Mouse (Mus musculus): ENCODE measurements at regions not wholly inside any gene's neighbourhood (a gene's known extent, or its start where the extent isn't known, plus 50 kb on each side); places are given as distances from the start of the nearest gene placed in this dataset.

DNA sequence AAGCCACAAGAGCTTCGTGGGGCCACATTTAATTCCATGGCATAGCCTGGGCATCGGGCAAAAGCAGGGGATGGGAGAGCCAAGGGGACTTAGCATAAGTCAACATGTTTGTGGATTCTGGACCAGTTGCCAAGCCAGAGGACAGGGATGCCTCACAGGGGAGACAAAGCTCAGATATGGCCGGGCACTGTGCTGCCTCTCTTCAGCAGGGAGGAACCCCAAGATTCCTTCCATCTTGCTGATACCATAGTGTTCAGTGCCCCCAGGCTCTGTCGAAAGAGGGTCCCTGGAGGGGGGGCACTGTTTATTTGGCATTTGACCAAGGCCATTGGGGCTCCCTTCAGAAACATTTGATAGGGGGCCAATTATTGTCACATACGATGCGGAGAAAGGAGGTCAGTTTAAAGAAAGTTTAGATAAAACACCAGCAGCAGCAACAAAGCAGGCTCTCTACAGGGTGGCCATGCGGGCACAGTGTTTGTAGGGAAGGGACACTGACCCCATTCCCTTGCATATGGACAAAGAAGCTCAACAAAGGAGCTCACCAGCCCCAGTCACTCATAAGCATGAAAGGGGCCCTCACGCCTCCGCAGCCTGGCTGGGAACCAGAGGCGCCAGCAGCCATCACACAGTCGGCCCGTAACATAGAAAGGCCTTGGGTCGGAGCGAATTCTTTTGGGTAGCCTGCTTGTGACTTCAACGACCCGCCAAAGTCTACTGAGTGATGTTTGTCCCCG, 107.6 kb upstream of the 1700016C15Rik start:
- peak; percentile 84 for DNase-seq

DNA sequence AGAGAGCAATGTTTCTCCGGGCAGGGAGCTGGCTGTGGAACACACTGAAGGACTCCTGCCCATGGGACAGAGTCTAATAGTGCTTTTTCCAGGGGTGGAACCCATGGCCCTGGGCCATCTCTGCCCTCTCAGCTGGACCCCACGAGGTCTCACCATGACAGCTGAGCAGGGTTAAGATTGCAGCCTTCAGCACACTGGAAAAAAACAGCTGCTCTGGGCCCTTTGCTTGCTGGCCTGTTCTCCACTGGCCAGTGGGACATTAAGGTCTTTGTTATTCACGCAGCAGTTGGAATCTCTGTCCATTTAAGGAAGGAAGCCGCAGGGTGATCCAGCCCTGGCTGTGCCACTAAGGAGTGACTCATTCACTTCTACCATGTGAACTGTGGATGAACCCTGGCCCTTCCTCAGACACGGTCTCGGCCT, 106.3 kb upstream of the 1700016C15Rik start:
- peak; percentile 63 for DNase-seq

DNA sequence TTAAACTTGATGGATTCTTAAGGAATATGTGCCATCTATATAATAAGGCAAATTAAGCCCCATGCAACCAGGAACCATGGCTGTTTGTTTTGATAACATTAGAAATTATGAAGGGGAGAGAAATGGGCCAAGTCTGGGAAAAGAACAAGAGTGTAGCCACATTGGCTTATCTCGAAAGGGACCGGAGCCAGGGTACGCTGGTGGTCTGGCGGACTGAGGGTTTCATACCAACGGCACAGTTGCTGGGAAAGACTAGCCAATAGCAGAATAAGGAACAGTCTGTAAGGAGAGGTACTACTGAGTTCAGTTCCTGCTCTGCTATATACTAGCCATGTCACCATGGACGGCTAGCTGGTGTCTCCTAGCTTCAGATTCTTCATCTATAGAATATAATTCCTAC, 105.9 kb upstream of the 1700016C15Rik start:
- no peak for DNase-seq

DNA sequence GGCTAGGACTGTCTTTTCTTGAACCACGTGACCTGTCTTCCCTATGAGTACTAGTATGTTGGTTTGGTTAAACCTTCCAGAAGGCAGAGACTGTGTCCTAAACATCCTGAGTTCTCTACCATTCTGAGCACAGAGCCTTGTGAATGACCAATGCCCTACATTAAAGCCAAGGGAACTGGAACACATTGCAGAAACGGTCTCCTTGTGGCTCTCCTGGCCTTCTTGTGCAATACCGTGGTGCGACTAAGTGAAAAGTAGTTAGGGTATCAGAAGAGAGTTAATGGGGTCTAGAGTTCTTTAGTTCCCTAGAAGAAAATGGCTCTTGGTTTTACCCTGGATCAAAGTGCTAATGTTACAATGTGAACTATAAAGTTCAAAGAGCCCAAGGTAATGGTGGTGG, 101.8 kb upstream of the 1700016C15Rik start:
- DNase-seq = no peak

DNA sequence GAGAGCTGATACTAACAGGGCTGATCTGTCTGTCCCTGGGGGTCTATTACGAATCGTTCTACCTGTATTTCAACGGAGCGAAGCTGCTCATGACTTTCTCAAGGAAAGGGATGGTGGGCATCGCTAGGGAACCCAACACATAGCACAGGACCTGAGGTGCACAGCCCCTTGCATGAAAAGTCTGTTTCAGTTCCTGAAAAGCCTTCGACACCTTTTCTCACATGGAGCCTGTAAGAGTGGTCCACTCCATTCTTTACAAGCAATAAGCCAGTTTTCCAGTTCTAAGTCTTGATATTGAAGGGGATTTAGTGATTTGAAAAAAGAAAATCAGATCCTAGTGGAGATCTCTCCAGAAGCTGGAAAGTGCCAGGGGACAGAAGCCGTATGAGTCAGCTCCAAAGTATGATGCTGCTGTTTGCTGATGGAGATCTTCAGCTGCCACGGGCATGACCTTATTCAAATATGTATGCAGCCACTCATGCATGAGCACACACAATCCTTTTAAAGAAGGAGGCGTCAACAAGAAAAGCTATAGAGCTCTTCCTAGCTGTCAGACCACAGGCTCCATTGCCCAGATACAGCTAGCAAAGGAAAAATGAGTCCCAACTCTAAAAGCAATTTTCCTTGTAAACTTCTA, 95.5 kb upstream of the 1700016C15Rik start:
- peak; percentile 67 for DNase-seq

DNA sequence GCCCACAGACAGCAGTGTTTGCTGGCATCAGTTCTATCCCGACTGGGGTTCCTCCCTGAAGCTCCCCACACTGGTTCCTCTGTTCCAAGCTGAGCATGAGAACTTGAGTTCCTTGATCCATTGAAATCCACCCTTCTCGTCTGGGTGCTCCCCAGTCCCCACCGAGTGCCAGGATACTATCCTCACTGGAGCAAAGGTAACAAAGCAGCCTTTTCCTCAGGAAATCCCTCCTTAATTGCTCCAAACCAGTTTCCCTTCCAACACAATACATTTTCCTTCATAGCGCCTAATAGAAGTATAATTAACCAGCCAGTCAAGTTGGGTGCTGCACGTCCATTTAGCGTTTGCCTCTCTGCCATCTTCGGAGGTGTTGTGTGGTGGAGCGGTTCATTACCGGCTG, 92.6 kb upstream of the 1700016C15Rik start:
- no peak for DNase-seq

DNA sequence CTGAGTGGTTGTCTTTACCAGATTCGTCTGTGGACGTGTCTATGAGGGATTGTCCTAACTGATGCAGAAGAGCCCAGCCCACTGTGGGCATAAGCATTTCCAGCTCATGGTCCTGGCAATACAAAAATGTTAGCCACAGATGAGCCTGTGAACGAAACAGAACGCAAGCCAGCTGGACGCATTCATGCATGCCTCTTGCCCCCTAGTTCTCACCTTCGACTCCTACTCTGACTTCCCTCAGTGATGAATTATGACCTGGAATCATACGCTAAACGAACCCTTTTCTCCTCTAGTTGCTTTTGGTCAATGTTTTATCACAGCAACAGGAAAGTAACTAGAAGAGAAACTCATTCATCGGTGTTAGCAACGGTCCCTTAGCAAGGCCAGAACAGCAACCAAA, 91.2 kb upstream of the 1700016C15Rik start:
- DNase-seq = no peak

DNA sequence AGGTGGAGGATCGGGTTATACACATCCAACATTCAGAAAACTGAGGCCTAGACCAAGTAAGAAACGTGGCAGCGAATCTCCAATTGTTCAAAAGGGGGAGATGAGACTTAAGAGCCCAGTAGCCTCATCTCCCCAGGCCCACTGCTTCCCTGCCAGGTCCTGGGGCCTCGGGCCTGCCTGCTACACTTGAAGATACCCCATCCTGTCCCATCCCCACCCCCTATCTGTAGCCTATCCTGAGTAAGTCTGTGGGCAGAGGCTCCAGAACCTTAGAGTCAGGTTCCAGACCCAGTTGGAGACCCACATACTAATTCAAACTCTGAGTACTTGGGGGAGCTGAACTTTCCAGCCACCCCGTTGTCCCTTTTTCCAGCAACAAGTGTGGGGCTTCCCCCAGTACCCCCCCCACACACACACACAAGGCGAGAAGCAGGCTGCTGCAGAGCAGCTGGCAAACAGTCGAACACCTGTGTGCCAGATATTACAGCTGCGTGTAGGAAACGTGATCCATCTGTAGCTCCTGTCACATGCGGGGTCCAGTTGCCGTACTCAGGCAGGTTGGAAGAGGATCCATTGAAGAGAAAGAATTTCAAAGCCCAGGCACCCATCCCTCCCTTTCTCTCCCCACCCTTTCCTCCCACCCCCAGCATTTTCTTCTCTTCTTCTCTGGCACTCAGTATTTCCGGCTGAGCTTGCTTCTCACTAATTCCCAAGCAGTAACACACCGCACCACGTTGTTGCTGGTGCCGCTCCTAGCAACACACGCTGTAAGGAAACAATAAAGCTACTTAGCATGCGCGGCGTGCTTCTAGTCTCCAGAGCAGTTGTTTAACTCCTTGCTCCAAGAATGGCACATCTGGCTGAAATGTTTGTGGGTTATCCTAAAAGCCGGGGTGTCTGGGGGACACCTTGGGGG, 89.4 kb upstream of the 1700016C15Rik start:
- peak; percentile 74 for DNase-seq

DNA sequence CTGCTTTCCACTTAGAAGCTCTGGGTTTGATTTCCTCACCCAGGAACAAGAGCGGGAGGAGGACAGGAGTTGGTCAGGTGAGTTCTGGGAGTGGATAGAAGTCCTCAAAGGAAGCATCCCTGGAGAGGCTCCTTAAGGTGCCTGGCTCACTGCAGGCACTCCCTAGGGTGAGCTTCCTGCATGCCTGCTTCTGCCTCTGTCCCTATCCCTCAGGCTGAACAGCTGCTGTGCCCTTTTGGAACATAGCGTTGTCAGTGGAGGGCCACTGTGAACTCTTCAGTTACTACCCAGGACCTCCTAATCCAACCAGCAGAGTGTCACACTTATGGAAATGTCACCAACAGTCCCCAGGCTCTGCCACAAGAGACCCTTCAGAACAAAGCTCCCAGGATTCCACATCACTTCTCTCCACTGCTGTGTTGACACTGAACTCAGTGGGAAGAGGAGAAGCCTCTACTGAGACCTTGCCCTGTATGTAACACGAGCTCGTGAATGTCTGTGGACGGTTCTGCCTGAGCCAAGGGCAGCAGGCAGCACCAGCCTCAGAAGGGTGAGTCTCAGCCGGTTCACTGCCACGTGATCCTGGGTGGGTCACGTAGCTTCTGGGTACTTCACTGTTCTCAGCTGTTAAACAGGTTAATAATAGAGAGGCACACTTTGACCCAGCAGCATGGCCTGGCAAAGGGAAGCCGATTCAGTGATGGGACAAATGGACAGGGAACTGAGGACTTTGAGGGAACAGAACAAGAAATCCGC, 86.7 kb upstream of the 1700016C15Rik start:
- DNase-seq = no peak

DNA sequence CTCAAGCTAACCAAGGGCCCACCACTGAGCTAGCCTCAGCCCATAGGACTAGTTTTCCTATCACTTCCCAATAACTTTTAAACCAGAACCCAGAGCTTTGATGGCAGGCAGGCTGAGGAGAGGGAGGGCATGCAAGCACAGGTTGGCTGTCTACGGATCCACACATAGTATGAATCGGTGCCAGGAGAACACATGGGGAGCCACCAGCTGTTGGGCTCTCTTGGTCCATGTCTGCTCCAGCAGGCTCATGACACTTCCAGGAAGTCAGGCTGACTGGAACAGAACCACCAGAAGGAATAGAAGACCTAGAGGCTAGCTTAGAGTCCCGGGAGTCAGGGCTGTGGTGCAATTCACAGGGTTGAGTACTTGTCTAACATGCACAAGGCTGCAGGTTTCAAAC, 86.0 kb upstream of the 1700016C15Rik start:
- DNase-seq = no peak

DNA sequence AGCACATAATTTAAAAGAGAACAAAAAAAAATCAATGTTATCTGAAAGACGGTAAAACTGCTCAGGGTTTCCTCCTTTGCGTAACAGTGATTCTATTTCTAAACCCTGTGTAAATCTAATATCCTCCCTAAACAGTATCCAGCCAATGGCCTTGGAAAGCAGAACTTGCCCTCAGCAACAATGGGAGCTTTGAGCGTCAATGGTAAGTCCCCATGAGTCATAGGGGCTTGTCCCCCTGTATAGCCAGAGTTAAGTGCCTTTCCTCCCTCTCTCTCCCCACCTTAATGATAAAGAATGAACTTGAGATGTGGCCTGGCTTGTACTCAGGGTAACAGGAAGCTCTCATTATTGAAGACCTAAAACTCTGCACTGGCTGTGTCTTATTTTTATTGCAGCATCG, 85.4 kb upstream of the 1700016C15Rik start:
- no peak for DNase-seq

DNA sequence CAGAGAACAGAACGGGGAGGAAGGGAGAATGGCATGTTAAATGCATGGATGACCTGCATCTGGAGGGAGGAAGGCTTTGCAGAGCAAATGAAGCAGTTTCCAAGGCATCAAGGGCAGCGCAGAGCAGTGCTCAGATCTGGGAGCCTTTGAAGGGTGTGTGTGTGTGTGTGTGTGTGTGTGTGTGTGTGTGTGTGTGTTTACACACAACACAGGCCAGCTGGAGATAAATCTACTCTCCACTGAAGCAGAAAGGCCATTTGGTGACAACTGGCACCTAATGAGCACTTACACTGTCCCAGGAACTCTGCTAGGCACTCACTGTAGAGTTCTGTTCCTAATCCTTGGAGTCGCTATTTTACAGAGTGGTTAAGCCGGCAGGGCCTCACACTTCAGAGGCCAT, 84.3 kb upstream of the 1700016C15Rik start:
- DNase-seq = peak; percentile 78

DNA sequence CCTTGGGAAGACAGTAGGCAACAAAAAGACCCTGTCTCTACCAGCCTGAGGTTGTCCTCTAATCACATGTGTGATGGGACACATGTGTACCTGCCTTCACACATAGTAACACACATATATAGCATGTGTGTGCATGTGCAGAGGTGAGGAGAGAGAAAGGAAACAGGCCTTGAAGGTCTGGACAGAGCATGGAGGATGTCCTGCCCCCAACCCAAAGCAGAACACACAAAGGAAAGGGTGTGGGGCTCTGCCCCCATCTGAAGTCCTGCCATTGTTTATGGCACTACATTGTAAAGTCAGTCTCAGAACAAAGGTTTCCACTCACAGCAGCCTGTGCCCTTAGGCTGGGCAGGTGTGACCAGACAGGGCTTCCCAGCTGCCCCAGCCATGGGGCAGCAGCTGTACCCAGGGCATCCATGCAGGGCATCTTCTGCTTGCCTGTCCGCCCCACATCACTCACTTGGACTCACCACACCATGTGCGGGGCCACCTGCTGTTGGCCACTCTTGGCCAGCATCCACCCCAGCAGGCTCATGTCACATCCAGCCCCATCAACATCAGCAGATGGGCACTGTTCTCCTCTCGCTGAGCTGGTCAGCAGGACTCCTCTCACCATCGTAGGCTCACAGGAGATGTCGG, 83.6 kb upstream of the 1700016C15Rik start:
- DNase-seq = peak; percentile 84

DNA sequence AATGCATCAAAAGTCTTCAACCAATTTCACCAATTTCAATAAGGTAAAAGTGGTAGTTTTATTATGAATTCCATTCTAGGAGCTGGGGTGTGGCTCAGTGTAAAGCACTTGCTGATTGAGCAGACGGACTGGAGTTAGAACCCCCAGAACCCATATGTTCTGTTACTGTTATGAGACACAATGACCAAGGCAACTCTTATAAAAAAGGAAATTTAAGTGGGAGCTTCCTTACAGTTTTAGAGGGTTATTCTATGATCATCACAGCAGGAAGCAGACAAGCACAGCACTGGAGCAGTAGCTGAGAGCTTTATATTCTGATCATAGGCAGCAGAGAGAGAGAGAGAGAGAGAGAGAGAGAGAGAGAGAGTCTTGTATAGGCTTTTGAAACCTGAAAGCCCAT, 81.7 kb upstream of the 1700016C15Rik start:
- DNase-seq = no peak

DNA sequence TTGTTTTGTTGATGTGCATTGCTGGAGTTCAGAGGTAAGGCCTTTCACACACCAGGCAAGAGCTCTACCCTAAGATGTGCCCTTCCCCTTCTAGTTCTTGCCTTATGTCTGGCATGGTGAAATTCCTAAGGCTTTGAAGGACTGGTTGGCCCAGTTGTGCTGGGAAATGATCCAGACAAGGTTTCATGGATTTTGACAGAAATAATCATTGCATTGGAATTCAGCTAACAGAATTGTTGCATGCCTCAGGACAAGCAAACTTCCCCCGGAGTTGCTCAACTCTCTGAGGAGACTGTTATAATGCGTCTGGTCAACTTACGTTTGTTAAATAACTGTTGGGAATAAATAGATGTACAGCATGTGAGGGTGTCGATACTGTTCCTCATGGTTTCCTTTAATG, 80.6 kb upstream of the 1700016C15Rik start:
- DNase-seq = no peak

DNA sequence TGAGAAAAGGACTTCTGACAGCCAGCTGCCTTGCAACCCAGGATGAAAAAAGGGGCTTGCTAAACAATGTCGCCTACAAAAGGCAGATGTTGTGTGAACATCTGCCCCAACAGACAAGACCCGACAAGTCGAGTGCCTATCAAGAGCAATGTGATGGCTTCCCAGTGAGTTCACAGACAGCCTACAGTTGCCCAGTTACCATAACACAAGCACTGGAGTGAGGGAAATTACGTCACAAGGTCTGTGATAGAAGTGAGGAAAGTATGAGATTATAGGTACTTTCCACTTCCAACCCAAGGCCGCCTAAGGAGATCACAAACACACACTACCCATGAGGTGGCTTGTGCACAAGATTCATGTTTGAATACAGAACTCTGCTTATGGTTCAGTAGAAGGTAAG, 78.4 kb upstream of the 1700016C15Rik start:
- no peak for DNase-seq

DNA sequence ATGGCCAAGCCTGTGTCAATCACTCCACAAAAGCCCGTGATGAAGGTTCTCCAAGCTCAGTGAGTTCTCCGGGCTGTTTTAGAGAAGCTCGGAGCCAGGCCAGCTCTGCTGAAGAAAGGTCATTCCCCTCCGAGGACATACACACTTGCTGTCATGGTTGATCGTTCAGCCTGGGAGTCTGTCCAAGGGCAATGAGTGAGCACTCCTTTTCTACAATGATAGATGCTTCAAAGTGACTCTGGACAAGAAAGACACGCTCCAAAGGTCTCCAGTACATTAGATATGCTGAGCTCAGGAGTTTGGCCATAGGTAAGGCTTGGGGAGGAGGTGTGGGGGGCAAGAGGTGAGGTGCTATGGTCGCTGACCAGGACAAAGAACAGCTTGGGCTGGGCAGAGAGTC, 66.5 kb upstream of the 1700016C15Rik start:
- DNase-seq = no peak

DNA sequence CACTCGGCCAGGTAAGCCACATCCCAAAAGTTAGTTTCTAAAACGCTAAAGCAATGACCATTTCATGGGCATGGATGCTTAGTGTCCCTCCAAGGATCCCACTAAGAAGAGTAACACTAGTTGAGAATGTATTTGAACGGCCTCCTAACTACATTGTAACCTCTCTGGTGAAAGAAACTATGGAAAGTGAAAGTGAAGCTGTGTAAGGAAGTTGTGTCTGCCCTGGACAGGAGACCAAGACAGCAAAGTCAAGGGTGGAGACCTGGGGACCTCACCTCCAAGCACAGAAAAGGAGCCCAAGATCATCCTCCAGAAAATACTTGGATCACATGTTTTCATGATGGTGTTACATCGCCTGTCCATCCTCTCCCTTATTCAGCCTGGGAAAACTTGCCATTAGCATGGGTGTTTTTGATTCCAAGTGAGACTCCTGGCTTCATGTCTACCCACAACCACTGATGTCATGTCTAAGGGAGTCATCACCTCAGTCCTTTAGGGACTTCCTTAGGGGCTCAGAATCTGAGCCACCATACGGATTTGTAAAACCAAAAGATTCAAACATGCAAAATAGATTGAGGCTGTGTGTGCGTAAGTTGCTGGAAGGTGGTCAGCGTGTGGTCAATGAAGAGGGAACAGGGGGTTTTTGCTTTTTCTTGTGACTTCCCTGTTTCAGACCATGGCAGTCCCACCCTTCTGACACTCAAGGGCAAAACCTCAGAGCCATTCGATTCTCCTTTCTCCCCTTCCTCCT, 62.4 kb upstream of the 1700016C15Rik start:
- no peak for DNase-seq

DNA sequence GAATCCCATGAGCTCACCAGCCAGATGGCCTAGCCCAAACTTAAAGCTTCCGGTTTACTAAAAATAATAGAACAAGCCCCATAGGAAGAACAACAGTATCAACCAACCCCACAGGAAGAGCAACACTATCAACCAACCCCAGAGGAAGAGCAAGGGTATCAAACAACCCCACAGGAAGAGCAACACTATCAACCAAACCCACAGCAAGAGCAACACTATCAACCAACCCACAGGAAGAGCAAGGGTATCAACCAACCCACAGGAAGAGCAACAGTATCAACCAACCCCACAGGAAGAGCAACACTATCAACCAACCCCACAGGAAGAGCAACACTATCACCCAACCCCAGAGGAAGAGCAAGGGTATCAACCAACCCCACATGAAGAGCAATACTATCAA, 59.0 kb upstream of the 1700016C15Rik start:
- DNase-seq = no peak

DNA sequence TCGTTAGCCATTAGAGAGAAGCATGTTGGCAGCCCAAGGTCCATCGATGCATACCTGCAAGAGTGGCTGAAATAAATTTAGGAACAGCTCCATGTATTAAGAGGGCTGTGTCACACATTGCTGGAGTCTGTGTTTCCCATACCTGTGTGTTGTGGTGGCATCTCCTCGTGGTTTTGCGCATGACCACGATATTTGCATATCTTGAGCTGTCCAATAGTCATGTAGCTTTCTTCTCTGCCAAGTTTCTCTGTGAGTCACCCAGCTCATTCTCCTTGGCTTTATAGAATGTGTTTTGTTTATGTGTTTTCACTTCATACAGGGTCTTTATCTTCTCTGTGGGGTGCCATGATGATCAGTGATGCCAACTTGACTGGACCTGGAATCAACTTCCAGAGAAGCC, 53.0 kb upstream of the 1700016C15Rik start:
- DNase-seq = no peak

DNA sequence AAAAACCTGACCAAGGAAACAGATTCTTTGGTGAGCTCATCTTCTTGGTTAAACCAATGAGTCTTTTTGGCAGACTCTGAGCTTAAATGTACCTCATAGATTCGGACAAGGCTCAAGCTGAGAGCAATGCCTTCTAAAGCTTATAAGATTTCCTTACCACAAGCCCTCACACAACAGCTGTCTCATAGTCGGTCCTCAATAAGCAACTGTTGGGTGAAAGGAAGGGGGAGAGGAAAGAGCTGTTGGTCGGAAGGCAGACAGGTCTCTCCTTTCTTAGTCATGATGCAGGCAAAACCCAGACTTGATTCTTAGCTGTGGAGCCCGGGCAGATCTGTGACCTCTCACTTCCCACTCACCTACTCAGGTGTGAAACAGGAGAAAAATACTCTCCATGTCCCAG, 50.8 kb upstream of the 1700016C15Rik start:
- DNase-seq = no peak

All from retina, postnatal 1 day (tissue).